Mouse (Mus musculus): ENCODE results near the gene Sec11a. TPM values are rescaled to one million over a fixed set of nuclear protein-coding genes. Genes with fewer than 3 reads are reported as not detected.
"Not testable (repeated sequence)": the region's sequence is repeated elsewhere in the genome, so short reads cannot be mapped to it uniquely, and the experiment has no call there.

The Sec11a gene
- polyA plus RNA-seq, 1 experiment from 2014 or later = 193 TPM

GRCm38 (mm10) chr7:80986458-80987187 lies 39.0 kb upstream of the Sec11a start:
- peaks cover 6% of the 10 kb centered on the region for H3K4me1 ChIP-seq (replicated peaks)
- H3K27ac ChIP-seq (replicated peaks) = no peak overlapping the region
- WGBS = 69% methylated on average over 6 of the region's 6 CpGs
- H3K4me3 ChIP-seq = no peak overlapping the region
- H3K9me3 ChIP-seq = no peaks in the 10 kb centered on the region
- no peak overlapping the region for H3K4me2 ChIP-seq
- no peak for ATAC-seq (ENCODE audit: low read depth)
- H3K27me3 ChIP-seq = no peaks in the 10 kb centered on the region
- H3K36me3 ChIP-seq = no peaks in the 10 kb centered on the region
- H3K9ac ChIP-seq = no peak overlapping the region

- ATAC-seq (ENCODE audit: low read depth) = no peak
Observed at GRCm38 (mm10) chr7:80980566-80980965, 33.0 kb upstream of the Sec11a start.

GRCm38 (mm10) chr7:80973638-80974015 lies 26.0 kb upstream of the Sec11a start:
- H3K27me3 ChIP-seq; H3K4me1 ChIP-seq (replicated peaks); H3K4me3 ChIP-seq; H3K9me3 ChIP-seq; H3K36me3 ChIP-seq; H3K4me2 ChIP-seq; H3K27ac ChIP-seq (replicated peaks); ATAC-seq (ENCODE audit: low read depth); H3K9ac ChIP-seq: not testable (repeated sequence)
- 77% methylated on average over 3 of the region's 3 CpGs for WGBS

More at GRCm38 (mm10) chr7:80980566-80980965, 33.0 kb upstream of the Sec11a start:
- 91% methylated on average over 11 of the region's 11 CpGs for WGBS
- no peak overlapping the region for H3K4me2 ChIP-seq
- H3K27me3 ChIP-seq = no peaks in the 10 kb centered on the region
- no peaks in the 10 kb centered on the region for H3K9me3 ChIP-seq
- H3K36me3 ChIP-seq = no peaks in the 10 kb centered on the region
- no peak overlapping the region for H3K4me3 ChIP-seq
- no peak overlapping the region for H3K9ac ChIP-seq
- no peak overlapping the region for H3K27ac ChIP-seq (replicated peaks)
- no peaks in the 10 kb centered on the region for H3K4me1 ChIP-seq (replicated peaks)

GRCm38 (mm10) chr7:80972920-80973637 lies 25.5 kb upstream of the Sec11a start:
- not testable (repeated sequence) for H3K4me1 ChIP-seq (replicated peaks); H3K9me3 ChIP-seq; H3K4me3 ChIP-seq; ATAC-seq (ENCODE audit: low read depth); H3K4me2 ChIP-seq; H3K27me3 ChIP-seq; H3K36me3 ChIP-seq; H3K9ac ChIP-seq; H3K27ac ChIP-seq (replicated peaks)
- 91% methylated on average over 4 of the region's 4 CpGs for WGBS

GRCm38 (mm10) chr7:80972082-80972481 lies 24.5 kb upstream of the Sec11a start:
- 89% methylated on average over 5 of the region's 5 CpGs for WGBS
- Histone ChIP-seq H3K9ac (no peak overlapping the region), H3K36me3 (no peaks in the 10 kb centered on the region), H3K27me3 (no peaks in the 10 kb centered on the region), H3K4me3 (no peak overlapping the region), H3K27ac (replicated peaks) (no peak overlapping the region), H3K9me3 (no peaks in the 10 kb centered on the region), H3K4me2 (no peak overlapping the region), H3K4me1 (replicated peaks) (no peaks in the 10 kb centered on the region)
- no peak for ATAC-seq (ENCODE audit: low read depth)

- peaks cover 3% of the 10 kb centered on the region; the same call in 1 of the 2 replicates for H3K9me3 ChIP-seq
- H3K27me3 ChIP-seq = no peaks in the 10 kb centered on the region
- no peak overlapping the region for H3K4me3 ChIP-seq
- no peak for ATAC-seq (ENCODE audit: low read depth)
- H3K4me1 ChIP-seq (replicated peaks) = no peaks in the 10 kb centered on the region
- no peaks in the 10 kb centered on the region for H3K36me3 ChIP-seq
- H3K27ac ChIP-seq (replicated peaks) = no peak overlapping the region
- WGBS = 60% methylated on average over 2 of the region's 2 CpGs
- H3K4me2 ChIP-seq = no peak overlapping the region
- no peak overlapping the region for H3K9ac ChIP-seq
Observed at GRCm38 (mm10) chr7:80971419-80971818, 23.8 kb upstream of the Sec11a start.

- no peak overlapping the region for H3K9ac ChIP-seq
- H3K27ac ChIP-seq (replicated peaks) = no peak overlapping the region
- H3K4me1 ChIP-seq (replicated peaks) = no peaks in the 10 kb centered on the region
- WGBS = 78% methylated on average over 3 of the region's 3 CpGs
- ATAC-seq (ENCODE audit: low read depth) = no peak
- H3K36me3 ChIP-seq = no peaks in the 10 kb centered on the region
- H3K4me2 ChIP-seq = no peak overlapping the region
- no peaks in the 10 kb centered on the region for H3K27me3 ChIP-seq
- H3K9me3 ChIP-seq = peaks cover 3% of the 10 kb centered on the region; the same call in 1 of the 2 replicates
- H3K4me3 ChIP-seq = no peak overlapping the region
Observed at GRCm38 (mm10) chr7:80970913-80971312, 23.3 kb upstream of the Sec11a start.

- 58% methylated on average over 6 of the region's 6 CpGs for WGBS
- peaks cover 3% of the 10 kb centered on the region; the same call in 1 of the 2 replicates for H3K9me3 ChIP-seq
- no peak overlapping the region for H3K27ac ChIP-seq (replicated peaks)
- H3K9ac ChIP-seq = no peak overlapping the region
- no peaks in the 10 kb centered on the region for H3K36me3 ChIP-seq
- no peaks in the 10 kb centered on the region for H3K27me3 ChIP-seq
- no peaks in the 10 kb centered on the region for H3K4me1 ChIP-seq (replicated peaks)
- ATAC-seq (ENCODE audit: low read depth) = no peak
- H3K4me2 ChIP-seq = no peak overlapping the region
- no peak overlapping the region for H3K4me3 ChIP-seq
Observed at GRCm38 (mm10) chr7:80962799-80963198, 15.2 kb upstream of the Sec11a start.

- H3K9ac ChIP-seq = no peak overlapping the region
- ATAC-seq (ENCODE audit: low read depth) = no peak
- no peaks in the 10 kb centered on the region for H3K4me1 ChIP-seq (replicated peaks)
- H3K27me3 ChIP-seq = no peaks in the 10 kb centered on the region
- WGBS = 85% methylated on average over 3 of the region's 3 CpGs
- no peaks in the 10 kb centered on the region for H3K36me3 ChIP-seq
- no peak overlapping the region for H3K4me2 ChIP-seq
- no peak overlapping the region for H3K27ac ChIP-seq (replicated peaks)
- H3K4me3 ChIP-seq = no peak overlapping the region
- no peaks in the 10 kb centered on the region for H3K9me3 ChIP-seq
Observed at GRCm38 (mm10) chr7:80959003-80959402, 11.4 kb upstream of the Sec11a start.

- ATAC-seq (ENCODE audit: low read depth) = no peak
- no peaks in the 10 kb centered on the region for H3K4me1 ChIP-seq (replicated peaks)
- no peak overlapping the region for H3K4me2 ChIP-seq
- H3K27me3 ChIP-seq = no peaks in the 10 kb centered on the region
- H3K27ac ChIP-seq (replicated peaks) = no peak overlapping the region
- no peaks in the 10 kb centered on the region for H3K9me3 ChIP-seq
- WGBS = 81% methylated on average over 2 of the region's 2 CpGs
- H3K36me3 ChIP-seq = no peaks in the 10 kb centered on the region
- no peak overlapping the region for H3K9ac ChIP-seq
- no peak overlapping the region for H3K4me3 ChIP-seq
Observed at GRCm38 (mm10) chr7:80956891-80957290, 9.3 kb upstream of the Sec11a start.

GRCm38 (mm10) chr7:80954251-80954650 lies 6.7 kb upstream of the Sec11a start:
- WGBS = 88% methylated on average over 2 of the region's 2 CpGs
- Histone ChIP-seq H3K4me3 (no peak overlapping the region), H3K4me2 (no peak overlapping the region), H3K4me1 (replicated peaks) (no peaks in the 10 kb centered on the region), H3K9ac (no peak overlapping the region), H3K27me3 (peaks cover 5% of the 10 kb centered on the region; the same call in 1 of the 2 replicates), H3K36me3 (no peaks in the 10 kb centered on the region), H3K27ac (replicated peaks) (no peak overlapping the region), H3K9me3 (no peaks in the 10 kb centered on the region)
- no peak for ATAC-seq (ENCODE audit: low read depth)

- H3K9ac ChIP-seq = no peak overlapping the region
- H3K4me1 ChIP-seq (replicated peaks) = 0 out of 2 replicates have a peak, but pooled peaks cover 4% of the 10 kb centered on the region
- H3K27me3 ChIP-seq = peaks cover 5% of the 10 kb centered on the region; the same call in 1 of the 2 replicates
- WGBS = 67% methylated on average over 3 of the region's 3 CpGs
- H3K36me3 ChIP-seq = no peaks in the 10 kb centered on the region
- no peak overlapping the region for H3K4me2 ChIP-seq
- H3K4me3 ChIP-seq = no peak overlapping the region
- no peak for ATAC-seq (ENCODE audit: low read depth)
- no peaks in the 10 kb centered on the region for H3K9me3 ChIP-seq
- no peak overlapping the region for H3K27ac ChIP-seq (replicated peaks)
Observed at GRCm38 (mm10) chr7:80952140-80952539, 4.6 kb upstream of the Sec11a start.

Measured in neural tube, embryonic 13.5 days (tissue).